Mouse (Mus musculus) spleen, postnatal 10 days (tissue): ENCODE results near the gene Sp3.
A peak's percentile ranks its signal among the peaks of the same experiment; 100 is the strongest.
"Not testable (repeated sequence)": the region's sequence is repeated elsewhere in the genome, so short reads cannot be mapped to it uniquely, and the experiment has no call there.

ENCODE experiments used
- DNase-seq, 2 experiments: peaks; one replicate each; pipeline ENCODE4 v3.0.0; 2021 to 2022; ENCODE audit warnings: low spot score in 2 of 2

Sp3 gene

GRCm38 (mm10) chr2:72992497-72992896, 12.3 kb upstream of the Sp3 start:
- DNase-seq = no peak

GRCm38 (mm10) chr2:72988945-72989344, 8.7 kb upstream of the Sp3 start:
- not testable (repeated sequence) for DNase-seq

DNA sequence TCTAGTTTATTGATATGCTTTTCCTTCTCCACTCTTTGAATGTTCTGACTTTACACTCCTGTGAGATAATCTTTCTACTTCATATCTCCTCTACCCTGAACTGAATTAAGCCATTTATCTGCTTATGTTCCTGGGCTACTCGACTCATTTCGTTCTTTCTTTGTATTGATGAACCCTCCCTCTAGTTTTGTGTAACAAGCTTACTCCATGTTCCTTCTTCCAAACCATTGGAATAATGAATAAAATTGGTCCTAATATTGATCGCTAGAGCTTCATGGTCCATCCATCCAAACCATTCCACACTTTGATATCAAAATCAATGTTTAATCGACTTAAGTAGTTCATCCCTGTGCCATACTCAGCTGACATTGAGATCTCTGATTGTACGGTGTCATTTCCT, 6.4 kb upstream of the Sp3 start, which contains the start of gene Gm11084:
Gm11084 (minus strand) TSS at position 101 of the 400 bp plus-strand sequence.
- DNase-seq = no peak

GRCm38 (mm10) chr2:72985516-72985915, 5.3 kb upstream of the Sp3 start:
- DNase-seq = no peak

DNA sequence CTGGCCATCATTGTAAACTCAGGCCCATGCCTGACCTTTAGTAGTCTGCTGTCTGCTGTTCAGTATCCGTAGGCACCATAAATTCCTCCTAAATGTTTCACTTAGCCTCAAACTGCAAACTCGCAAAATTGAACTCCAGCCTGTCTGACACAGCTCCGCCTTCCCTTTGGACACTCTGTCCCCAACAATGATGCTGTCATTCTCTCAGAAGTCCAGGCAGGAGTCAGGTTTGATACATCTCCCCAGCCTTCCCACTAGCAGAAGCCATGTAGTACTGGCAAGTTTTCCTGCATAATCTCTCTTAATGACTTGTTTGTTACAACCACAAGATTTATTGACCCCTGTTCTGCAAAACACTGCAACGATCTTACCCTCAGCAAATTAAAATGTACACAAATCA, 4.6 kb upstream of the Sp3 start:
- no peak for DNase-seq

GRCm38 (mm10) chr2:72983211-72983610, 3.0 kb upstream of the Sp3 start:
- no peak for DNase-seq

DNA sequence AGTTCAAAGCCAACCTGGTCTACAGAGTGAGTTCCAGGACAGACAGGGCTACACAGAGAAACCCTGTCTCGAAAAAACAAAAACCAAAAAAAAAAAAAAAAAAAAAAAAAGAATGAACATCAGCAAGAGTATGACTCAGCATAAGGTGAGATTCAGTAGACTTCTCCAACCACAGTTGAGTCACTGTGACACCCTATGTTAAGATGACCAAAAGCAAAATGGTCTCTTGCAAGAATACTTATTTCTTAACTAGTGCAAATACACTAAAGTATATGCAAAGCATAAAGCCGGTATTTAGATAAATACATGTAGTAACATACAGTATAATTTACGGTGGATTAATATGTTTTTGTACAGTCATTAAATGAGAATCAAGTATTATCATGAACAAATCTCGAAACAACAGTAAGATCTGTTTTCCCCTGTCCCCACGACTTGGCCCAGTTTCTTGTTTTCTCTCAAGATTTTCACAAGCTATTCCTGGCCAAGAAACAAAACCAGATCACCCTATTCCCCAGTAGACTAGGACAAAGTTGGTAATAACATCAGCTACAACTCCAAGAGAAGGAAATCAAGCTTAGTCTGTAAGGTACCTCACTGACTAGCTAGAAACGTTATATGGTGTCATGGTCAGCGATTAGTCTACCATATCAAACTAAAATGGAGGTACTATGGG, 2.0 kb upstream of the Sp3 start:
- DNase-seq = no peak

DNA sequence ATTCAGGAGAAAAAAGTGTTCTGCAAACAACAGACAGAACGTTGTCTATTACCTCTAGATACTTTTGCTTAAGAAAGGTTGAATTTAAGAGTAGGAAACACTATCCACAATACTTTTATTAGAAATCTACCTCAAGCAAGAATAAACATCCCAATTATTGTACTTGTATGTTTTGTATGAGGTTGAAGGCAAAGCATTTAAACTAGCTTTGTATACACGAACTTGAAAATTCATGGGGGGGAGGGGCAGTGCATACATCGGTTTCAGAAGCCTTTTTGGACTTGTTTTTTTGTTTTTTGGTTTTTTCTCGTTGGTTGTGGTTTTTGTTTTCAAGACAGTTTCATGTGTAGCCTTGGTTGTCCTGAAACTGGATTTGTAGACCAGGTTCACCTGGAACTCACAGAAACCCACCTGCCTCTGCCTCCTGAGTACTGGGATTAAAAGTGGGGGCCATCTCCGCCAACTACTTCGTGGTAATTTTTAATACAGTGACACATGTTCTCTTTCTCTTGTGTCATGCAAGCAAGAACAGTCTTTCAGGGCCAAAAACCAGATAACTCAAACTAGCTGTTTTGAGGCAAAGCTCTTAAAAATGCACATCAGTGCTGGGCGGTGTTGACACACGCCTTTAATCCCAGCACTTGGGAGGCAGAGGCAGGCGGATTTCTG, 1.3 kb upstream of the Sp3 start:
- DNase-seq = no peak

DNA sequence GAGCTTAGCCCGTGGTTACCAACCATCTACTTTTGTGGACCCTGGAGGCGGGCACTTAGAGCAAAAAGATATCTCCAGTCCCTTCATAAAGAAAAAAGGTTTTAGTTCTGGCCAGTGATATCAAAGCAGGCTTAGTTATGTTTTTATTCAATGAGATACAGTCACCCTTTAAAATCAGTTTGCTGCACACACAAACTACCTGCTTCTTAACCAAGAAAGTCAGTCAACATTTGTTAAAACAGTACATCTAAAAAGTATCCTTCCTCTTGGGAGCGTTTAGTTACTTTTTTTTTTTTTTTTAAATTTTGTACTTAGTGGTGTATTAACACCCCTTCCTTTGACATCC, 802 bp upstream of the Sp3 start:
- no peak for DNase-seq

DNA sequence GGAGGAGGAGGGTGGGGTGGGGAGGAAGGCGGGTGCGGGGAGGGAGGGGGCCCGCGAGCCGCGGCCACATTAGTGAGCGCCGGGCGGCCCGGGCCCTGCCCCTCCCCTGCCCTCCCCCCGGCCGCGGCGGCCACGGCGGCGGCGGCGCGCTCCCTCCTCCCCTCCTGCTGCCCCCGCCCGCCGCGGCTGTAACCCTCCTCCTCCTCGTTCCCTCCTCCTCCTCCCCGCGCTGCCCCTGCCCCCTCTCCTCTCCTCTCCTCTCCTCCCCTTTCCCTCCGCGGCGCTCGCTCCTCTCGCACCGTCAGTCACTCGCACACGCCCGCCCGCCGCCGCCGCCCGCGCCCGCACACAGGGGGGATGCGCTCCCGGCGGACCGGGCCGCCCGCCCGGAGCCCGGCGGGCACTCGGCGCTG, 581 bp downstream of the Sp3 start:
- peak in 1 of 2 experiments; percentile 91 for DNase-seq

- peak; percentile 90 to 92 for DNase-seq
Observed at GRCm38 (mm10) chr2:72978901-72979658, 1.2 kb downstream of the Sp3 start.

- DNase-seq = peak in 1 of 2 experiments; percentile 72
Observed at GRCm38 (mm10) chr2:72978473-72978872, 1.8 kb downstream of the Sp3 start.

- DNase-seq = no peak
Observed at GRCm38 (mm10) chr2:72977272-72977671, 3.0 kb downstream of the Sp3 start.

- DNase-seq = no peak
Observed at GRCm38 (mm10) chr2:72976036-72976435, 4.2 kb downstream of the Sp3 start.

GRCm38 (mm10) chr2:72970831-72971230, 9.4 kb downstream of the Sp3 start:
- no peak for DNase-seq

DNA sequence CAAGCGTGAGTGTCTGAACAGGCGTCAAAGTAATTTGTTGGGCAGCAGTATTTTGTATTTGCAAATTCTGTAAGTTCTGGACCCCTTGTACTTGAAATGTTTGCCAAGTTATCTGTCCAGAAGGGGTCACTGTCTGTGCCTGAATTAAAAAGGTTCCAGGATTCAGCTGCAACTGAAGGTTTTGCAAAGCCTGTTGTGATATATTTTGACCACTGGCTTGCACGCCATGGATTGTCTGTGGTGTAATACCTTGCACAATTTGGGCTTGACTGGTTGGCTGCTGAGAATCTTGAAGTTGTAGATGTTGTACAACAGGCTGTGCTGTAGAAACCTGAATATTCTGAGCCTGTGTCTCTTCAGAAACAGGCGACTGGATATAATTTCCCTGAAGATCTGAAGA, 9.9 kb downstream of the Sp3 start:
- no peak for DNase-seq

GRCm38 (mm10) chr2:72968536-72968935, 11.7 kb downstream of the Sp3 start:
- no peak for DNase-seq

- DNase-seq = no peak
Observed at GRCm38 (mm10) chr2:72965450-72965849, 14.8 kb downstream of the Sp3 start.

DNA sequence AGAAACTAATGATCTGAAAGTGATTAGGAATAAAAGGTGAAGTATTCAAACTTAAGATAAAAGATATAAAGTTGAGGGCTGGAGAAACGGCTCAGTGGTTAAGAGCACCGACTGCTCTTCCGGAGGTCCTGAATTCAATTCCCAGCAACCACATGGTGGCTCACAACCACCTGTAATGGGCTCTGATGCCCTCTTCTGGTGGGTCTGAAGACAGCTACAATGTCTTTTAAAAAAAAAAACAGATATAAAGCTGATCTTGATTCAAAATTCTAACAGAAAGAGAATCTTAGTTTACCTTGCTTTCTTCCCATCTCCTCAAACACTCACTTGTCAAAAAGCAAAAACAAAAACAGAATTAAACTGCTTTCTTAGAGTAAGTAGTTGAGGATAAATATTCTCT, 23.8 kb downstream of the Sp3 start:
- DNase-seq = no peak

GRCm38 (mm10) chr2:72952979-72953378, 27.3 kb downstream of the Sp3 start:
- DNase-seq = no peak

GRCm38 (mm10) chr2:72935937-72936336, 44.3 kb downstream of the Sp3 start:
- DNase-seq = no peak

GRCm38 (mm10) chr2:72932186-72932585, 48.1 kb downstream of the Sp3 start:
- DNase-seq = no peak

DNA sequence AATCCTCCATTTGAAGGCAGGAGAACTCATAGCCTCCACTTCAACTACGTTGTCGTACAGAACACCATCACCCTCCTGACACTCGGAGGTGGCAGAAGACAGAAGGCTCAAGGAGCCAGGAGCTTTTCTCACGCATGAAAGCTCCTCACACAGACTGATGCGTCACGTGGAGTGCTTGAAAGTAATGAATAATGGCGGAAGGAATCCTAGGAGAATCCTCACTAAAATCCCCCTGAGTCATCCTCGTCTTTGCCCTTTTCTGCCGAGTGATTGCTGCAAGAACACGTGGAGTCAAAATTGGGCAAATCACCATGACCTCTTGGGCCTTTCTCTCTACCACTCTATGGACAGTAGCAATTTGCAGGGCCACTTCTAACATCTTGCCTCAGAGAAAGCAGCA, 55.3 kb downstream of the Sp3 start:
- DNase-seq = no peak
